Mouse (Mus musculus): Measurements from ENCODE around the gene Vwce. TPM values are rescaled to one million over a fixed set of nuclear protein-coding genes. Genes with fewer than 3 reads are reported as not detected.

Vwce gene
- polyA plus RNA-seq, 1 experiment from 2014 or later, result 0.53 TPM

- Histone ChIP-seq H3K36me3 (no peaks in the 10 kb centered on the region), H3K27me3 (no peaks in the 10 kb centered on the region), H3K9ac (no peak overlapping the region), H3K4me1 (replicated peaks) (no peaks in the 10 kb centered on the region), H3K4me2 (no peak overlapping the region), H3K27ac (no peak overlapping the region), H3K4me3 (no peak overlapping the region), H3K9me3 (no peaks in the 10 kb centered on the region)
- WGBS, result 92% methylated on average over 5 of the region's 5 CpGs
- no peak for ATAC-seq (ENCODE audit: low FRiP score)
These were observed 23.7 kb downstream of the Vwce start for GRCm38 (mm10) chr19:10657742-10658141.

- no peak overlapping the region for H3K9ac ChIP-seq
- no peaks in the 10 kb centered on the region for H3K27me3 ChIP-seq
- H3K9me3 ChIP-seq, result no peaks in the 10 kb centered on the region
- no peaks in the 10 kb centered on the region for H3K36me3 ChIP-seq
- no peak overlapping the region for H3K27ac ChIP-seq
- H3K4me1 ChIP-seq (replicated peaks), result no peaks in the 10 kb centered on the region
- WGBS, result 83% methylated on average over 2 of the region's 2 CpGs
- ATAC-seq (ENCODE audit: low FRiP score), result no peak
- H3K4me3 ChIP-seq, result no peak overlapping the region
- no peak overlapping the region for H3K4me2 ChIP-seq
These were observed 24.4 kb downstream of the Vwce start for GRCm38 (mm10) chr19:10658406-10658805.

GRCm38 (mm10) chr19:10661373-10661772, 27.4 kb downstream of the Vwce start:
- H3K36me3 ChIP-seq, result no peaks in the 10 kb centered on the region
- H3K4me1 ChIP-seq (replicated peaks), result no peaks in the 10 kb centered on the region
- WGBS, result 74% methylated on average over 5 of the region's 5 CpGs
- no peak overlapping the region for H3K4me3 ChIP-seq
- no peak for ATAC-seq (ENCODE audit: low FRiP score)
- no peak overlapping the region for H3K27ac ChIP-seq
- no peaks in the 10 kb centered on the region for H3K9me3 ChIP-seq
- no peak overlapping the region for H3K4me2 ChIP-seq
- 0 out of 2 replicates have a peak, but pooled peaks cover 4% of the 10 kb centered on the region for H3K27me3 ChIP-seq
- no peak overlapping the region for H3K9ac ChIP-seq

DNA sequence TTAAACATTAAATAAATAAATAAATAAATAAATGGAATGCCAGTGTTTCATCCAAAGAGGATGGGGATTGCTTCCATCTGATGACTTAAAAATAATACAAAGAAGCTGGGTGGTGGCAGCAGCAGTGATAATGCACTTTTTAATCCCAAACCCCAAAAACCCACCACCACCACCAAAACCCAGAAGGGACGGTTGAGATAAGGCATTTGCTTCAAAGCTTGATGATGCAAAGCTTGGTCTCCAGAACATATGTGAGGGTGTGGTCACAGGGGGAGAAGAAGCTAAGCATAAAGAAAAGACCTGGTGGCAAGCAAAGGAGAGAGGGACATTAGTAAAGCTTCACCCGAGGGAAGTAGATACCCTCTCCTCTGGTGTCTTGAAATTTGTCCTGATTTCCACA, 27.9 kb downstream of the Vwce start:
- Histone ChIP-seq H3K9ac (no peak overlapping the region), H3K4me2 (no peak overlapping the region), H3K27ac (no peak overlapping the region), H3K4me1 (replicated peaks) (no peaks in the 10 kb centered on the region), H3K4me3 (no peak overlapping the region), H3K36me3 (no peaks in the 10 kb centered on the region), H3K27me3 (0 out of 2 replicates have a peak, but pooled peaks cover 4% of the 10 kb centered on the region), H3K9me3 (no peaks in the 10 kb centered on the region)
- WGBS, result 85% methylated on average over 2 of the region's 2 CpGs
- no peak for ATAC-seq (ENCODE audit: low FRiP score)

GRCm38 (mm10) chr19:10662665-10663064, 28.7 kb downstream of the Vwce start:
- WGBS, result 79% methylated on average over 3 of the region's 3 CpGs
- Histone ChIP-seq H3K4me3 (no peak overlapping the region), H3K27me3 (0 out of 2 replicates have a peak, but pooled peaks cover 4% of the 10 kb centered on the region), H3K9me3 (no peaks in the 10 kb centered on the region), H3K36me3 (no peaks in the 10 kb centered on the region), H3K4me1 (replicated peaks) (no peaks in the 10 kb centered on the region), H3K27ac (no peak overlapping the region), H3K9ac (no peak overlapping the region), H3K4me2 (no peak overlapping the region)
- ATAC-seq (ENCODE audit: low FRiP score), result no peak

- H3K36me3 ChIP-seq, result no peaks in the 10 kb centered on the region
- no peaks in the 10 kb centered on the region for H3K4me1 ChIP-seq (replicated peaks)
- no peaks in the 10 kb centered on the region for H3K9me3 ChIP-seq
- H3K9ac ChIP-seq, result no peak overlapping the region
- H3K4me3 ChIP-seq, result no peak overlapping the region
- H3K27me3 ChIP-seq, result 0 out of 2 replicates have a peak, but pooled peaks cover 4% of the 10 kb centered on the region
- 0 out of 2 replicates have a peak, but pooled peaks have one; percentile 19 for ATAC-seq (ENCODE audit: low FRiP score)
- no peak overlapping the region for H3K4me2 ChIP-seq
- no peak overlapping the region for H3K27ac ChIP-seq
- WGBS, result 63% methylated on average over 3 of the region's 3 CpGs
These were observed 31.1 kb downstream of the Vwce start for GRCm38 (mm10) chr19:10665093-10665492.

GRCm38 (mm10) chr19:10665499-10665898, 31.5 kb downstream of the Vwce start:
- no peaks in the 10 kb centered on the region for H3K4me1 ChIP-seq (replicated peaks)
- ATAC-seq (ENCODE audit: low FRiP score), result peak; percentile 73
- H3K27ac ChIP-seq, result no peak overlapping the region
- H3K27me3 ChIP-seq, result 0 out of 2 replicates have a peak, but pooled peaks cover 4% of the 10 kb centered on the region
- no peaks in the 10 kb centered on the region for H3K36me3 ChIP-seq
- H3K9me3 ChIP-seq, result no peaks in the 10 kb centered on the region
- no peak overlapping the region for H3K4me2 ChIP-seq
- H3K9ac ChIP-seq, result no peak overlapping the region
- WGBS, result 15% methylated on average over 2 of the region's 2 CpGs
- H3K4me3 ChIP-seq, result no peak overlapping the region

GRCm38 (mm10) chr19:10671319-10671718, 37.3 kb downstream of the Vwce start:
- 88% methylated on average over 4 of the region's 4 CpGs for WGBS
- H3K9ac ChIP-seq, result no peak overlapping the region
- H3K27ac ChIP-seq, result no peak overlapping the region
- no peaks in the 10 kb centered on the region for H3K36me3 ChIP-seq
- H3K4me2 ChIP-seq, result no peak overlapping the region
- no peaks in the 10 kb centered on the region for H3K4me1 ChIP-seq (replicated peaks)
- H3K27me3 ChIP-seq, result no peaks in the 10 kb centered on the region
- ATAC-seq (ENCODE audit: low FRiP score), result no peak
- no peak overlapping the region for H3K4me3 ChIP-seq
- H3K9me3 ChIP-seq, result no peaks in the 10 kb centered on the region

- no peaks in the 10 kb centered on the region for H3K9me3 ChIP-seq
- no peak for ATAC-seq (ENCODE audit: low FRiP score)
- no peaks in the 10 kb centered on the region for H3K4me1 ChIP-seq (replicated peaks)
- H3K4me3 ChIP-seq, result no peak overlapping the region
- H3K27me3 ChIP-seq, result no peaks in the 10 kb centered on the region
- H3K27ac ChIP-seq, result no peak overlapping the region
- H3K36me3 ChIP-seq, result no peaks in the 10 kb centered on the region
- no peak overlapping the region for H3K9ac ChIP-seq
- WGBS, result 66% methylated on average over 9 of the region's 9 CpGs
- H3K4me2 ChIP-seq, result no peak overlapping the region
These were observed 37.9 kb downstream of the Vwce start for GRCm38 (mm10) chr19:10671854-10672417.

DNA sequence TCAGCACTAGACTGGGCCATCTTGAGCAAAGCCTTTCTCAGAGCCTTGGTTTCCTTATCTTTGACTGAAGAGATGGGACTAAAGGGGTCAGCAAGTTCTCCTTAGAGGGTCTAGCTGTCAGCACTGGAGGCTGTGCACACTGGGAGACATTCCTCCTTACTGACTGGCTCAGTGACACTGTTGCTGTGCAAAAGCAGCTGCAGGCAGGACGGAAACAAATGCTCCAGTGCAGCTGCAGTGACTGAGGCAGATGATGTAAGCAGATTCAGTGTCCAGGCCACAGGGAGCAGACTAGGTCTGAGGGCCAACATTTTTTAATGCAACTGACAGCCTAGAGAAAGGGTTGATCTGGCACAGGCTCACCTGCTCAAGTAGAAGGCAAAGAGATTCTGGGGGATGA, 39.3 kb downstream of the Vwce start:
- no peaks in the 10 kb centered on the region for H3K27me3 ChIP-seq
- H3K4me1 ChIP-seq (replicated peaks), result no peaks in the 10 kb centered on the region
- H3K4me3 ChIP-seq, result no peak overlapping the region
- H3K27ac ChIP-seq, result no peak overlapping the region
- H3K36me3 ChIP-seq, result no peaks in the 10 kb centered on the region
- no peaks in the 10 kb centered on the region for H3K9me3 ChIP-seq
- ATAC-seq (ENCODE audit: low FRiP score), result no peak
- H3K4me2 ChIP-seq, result no peak overlapping the region
- H3K9ac ChIP-seq, result no peak overlapping the region
- WGBS, result 32% methylated on average over 1 of the region's 1 CpGs

GRCm38 (mm10) chr19:10676656-10677055, 42.6 kb downstream of the Vwce start:
- no peaks in the 10 kb centered on the region; the same call in 1 of the 2 replicates for H3K4me1 ChIP-seq (replicated peaks)
- H3K9me3 ChIP-seq, result no peaks in the 10 kb centered on the region
- no peak for ATAC-seq (ENCODE audit: low FRiP score)
- H3K9ac ChIP-seq, result no peak overlapping the region
- no peak overlapping the region for H3K27ac ChIP-seq
- WGBS, result 89% methylated on average over 16 of the region's 16 CpGs
- H3K4me2 ChIP-seq, result no peak overlapping the region
- H3K27me3 ChIP-seq, result no peaks in the 10 kb centered on the region
- no peak overlapping the region for H3K4me3 ChIP-seq
- no peaks in the 10 kb centered on the region for H3K36me3 ChIP-seq

- Histone ChIP-seq H3K9ac (no peak within 1 kb of the TSS), H3K27ac (no peak within 1 kb of the TSS), H3K4me1 (replicated peaks) (no peaks in the 10 kb centered on the region; the same call in 1 of the 2 replicates), H3K4me2 (no peak within 1 kb of the TSS), H3K4me3 (no peak within 1 kb of the TSS), H3K27me3 (no peaks in the 10 kb centered on the region), H3K9me3 (no peaks in the 10 kb centered on the region), H3K36me3 (no peaks in the 10 kb centered on the region)
- 58% methylated on average over 6 of the region's 6 CpGs for WGBS
- peak; percentile 58; the same call in 1 of the 2 replicates for ATAC-seq (ENCODE audit: low FRiP score)
These were observed 44.1 kb downstream of the Vwce start, which contains the start of gene Pga5 for GRCm38 (mm10) chr19:10677915-10678771. Gene Pga5 (minus strand): TSS chr19:10678071.

GRCm38 (mm10) chr19:10678772-10679067, 44.7 kb downstream of the Vwce start:
- no peaks in the 10 kb centered on the region; the same call in 1 of the 2 replicates for H3K4me1 ChIP-seq (replicated peaks)
- H3K36me3 ChIP-seq, result no peaks in the 10 kb centered on the region
- no peak for ATAC-seq (ENCODE audit: low FRiP score)
- H3K4me3 ChIP-seq, result no peak overlapping the region
- H3K9ac ChIP-seq, result no peak overlapping the region
- H3K4me2 ChIP-seq, result no peak overlapping the region
- 85% methylated on average over 1 of the region's 1 CpGs for WGBS
- no peak overlapping the region for H3K27ac ChIP-seq
- no peaks in the 10 kb centered on the region for H3K27me3 ChIP-seq
- no peaks in the 10 kb centered on the region for H3K9me3 ChIP-seq

All from hindbrain, embryonic 13.5 days (tissue).